ENCODE assay signal across 22 mouse cellular contexts in genomic region chr11:100648405-100648804, GRCm38 (mm10). TPM values are rescaled to one million over a fixed set of nuclear protein-coding genes. Genes with fewer than 3 reads are reported as not detected.
DNase-seq lines count a peak whose midpoint lies in the region; TF ChIP-seq lines count a peak whose summit lies in the region.
"Had no signal": no experiment of that assay in that cellular context is flagged by ENCODE, and none has a peak within 500 bp of the region (broad histone marks: within the 10 kb centered on the region; RNA-seq: fewer than 3 reads in every experiment).

No protein-coding gene starts in this region.

- peaks cover 56% of the 10 kb centered on the region for H3K27me3 ChIP-seq in CH12.LX (replicated peaks)
- H3K27me3 ChIP-seq in forebrain, embryonic 10.5 days (ENCODE audit: poor library complexity, severe bottlenecking), result peaks cover 55% of the 10 kb centered on the region

- DNase-seq in A20 (ENCODE audit: low read depth, low spot score) (peak; percentile 70), CH12.LX (ENCODE audit: extremely low read depth) (peak; percentile 58), MN1 (ENCODE audit: low spot score) (peak; percentile 45)
- no peak for DNase-seq in thymus, adult 18-20 months
- no peak for DNase-seq in forebrain, embryonic 10.5 days (ENCODE audit: extremely low spot score, low spot score)
- no peak for DNase-seq in gastrocnemius, postnatal 4 days (ENCODE audit: low spot score in 2 of 2)
- DNase-seq: adrenal gland, adult 2 months; adrenal gland, adult 8-10 months; adrenal gland, postnatal 10 days; adrenal gland, postnatal 14 days; adrenal gland, postnatal 25 days; adrenal gland, postnatal 36 days; B cell, adult 2 months; cerebellum, adult 11 months; cerebellum, adult 11-12 months; cerebellum, adult 18-20 months; cerebellum, adult 2 months; cerebellum, adult 8-10 months; cerebellum, adult 9-10 months had no signal

- H3K36me3 ChIP-seq in CH12.LX (replicated peaks in 1 of 2; ENCODE audit: control insufficient read depth in 1 of 2, insufficient read depth in 1 of 2, low read length in 1 of 2), result no peaks in the 10 kb centered on the region
- H3K36me3 ChIP-seq in forebrain, embryonic 10.5 days (replicated peaks), result no peaks in the 10 kb centered on the region
- H3K36me3 ChIP-seq: G1E had no signal

- H3K4me1 ChIP-seq in CH12.LX (ENCODE audit: control insufficient read depth in 1 of 2, insufficient read depth in 2 of 2), result peaks cover 6 to 10% of the 10 kb centered on the region in 2 experiments
- H3K4me1 ChIP-seq in forebrain, embryonic 10.5 days, result 0 out of 2 replicates have a peak, but pooled peaks cover 4% of the 10 kb centered on the region

- no peak for TF ChIP-seq EP300 in CH12.LX (IDR thresholded peaks at IDR 0.05; ENCODE audit: low read length)

- H3K4me3 ChIP-seq in CH12.LX (replicated peaks in 1 of 3; ENCODE audit: low read depth in 2 of 3, low read length in 2 of 3, poor library complexity in 1 of 3), result peak overlapping the region; percentile 12 to 60 (median 43)
- no peak overlapping the region for H3K4me3 ChIP-seq in forebrain, embryonic 10.5 days

- in situ Hi-C loops in CH12.LX (cut with MboI; ENCODE audit: low pct_ligation_motif_present, low pct_unique_long_range_greater_than_20kb, low sequenced_read_pairs), result no loop called here

- WGBS in forebrain, embryonic 10.5 days, result 91% methylated on average over 8 of the region's 8 CpGs

- dilution Hi-C loops in CH12.LX (cut with MboI; ENCODE audit: extremely low pct_ligation_motif_present, extremely low pct_unique_long_range_greater_than_20kb, low sequenced_read_pairs), result no loop called here

- 0 out of 2 replicates have a peak overlapping the region, but pooled peaks have one; percentile 1 for H3K9ac ChIP-seq in CH12.LX (ENCODE audit: insufficient read depth, low read depth)

- TF ChIP-seq RAD21 in CH12.LX (IDR thresholded peaks at IDR 0.05; ENCODE audit: low read depth, low read length), result no peak

- TF ChIP-seq POLR2A in CH12.LX (IDR thresholded peaks at IDR 0.05; ENCODE audit: low read depth, low read length), result no peak

- no peak overlapping the region for H3K27ac ChIP-seq in CH12.LX (ENCODE audit: insufficient read depth, low read depth)
- no peak overlapping the region for H3K27ac ChIP-seq in forebrain, embryonic 10.5 days

- peak overlapping the region; percentile 59 for H3K4me2 ChIP-seq in CH12.LX (ENCODE audit: insufficient read depth, low read depth, poor library complexity, severe bottlenecking)

- no peaks in the 10 kb centered on the region for H3K9me3 ChIP-seq in CH12.LX (replicated peaks; ENCODE audit: low read length)
- H3K9me3 ChIP-seq in forebrain, embryonic 10.5 days, result no peaks in the 10 kb centered on the region
- H3K9me3 ChIP-seq: G1E had no signal

- H3K79me2 ChIP-seq in CH12.LX (replicated peaks; ENCODE audit: control insufficient read depth, extremely low read depth, insufficient read depth, poor library complexity, severe bottlenecking), result no peaks in the 10 kb centered on the region

- no peak for TF ChIP-seq CTCF in CH12.LX (conservative IDR thresholded peaks at IDR 0.05 in 1 of 2, IDR thresholded peaks at IDR 0.05 in 1 of 2; ENCODE audit: low read depth in 2 of 2, low read length in 2 of 2)

TF ChIP-seq in CH12.LX, 34 proteins besides CTCF, POLR2A, EP300 and RAD21:
- 0 out of 2 replicates have a peak, but pooled peaks have one; percentile 10 for TF ChIP-seq ETS1 (conservative IDR thresholded peaks at IDR 0.05; ENCODE audit: low read depth, low read length)
- TF ChIP-seq MXI1 (IDR thresholded peaks at IDR 0.05; ENCODE audit: low read depth, low read length), result no peak
- TF ChIP-seq USF1 (IDR thresholded peaks at IDR 0.05; ENCODE audit: low read depth, low read length), result no peak
- TF ChIP-seq IRF4 (IDR thresholded peaks at IDR 0.05; ENCODE audit: low read depth, low read length), result peak; percentile 76
- no peak for TF ChIP-seq ZC3H11A (IDR thresholded peaks at IDR 0.05; ENCODE audit: low read depth, low read length)
- TF ChIP-seq HCFC1 (IDR thresholded peaks at IDR 0.05; ENCODE audit: low read depth, low read length), result no peak
- no peak for TF ChIP-seq ELF1 (IDR thresholded peaks at IDR 0.05; ENCODE audit: low read depth, low read length)
- TF ChIP-seq TCF12 (IDR thresholded peaks at IDR 0.05; ENCODE audit: low read depth, low read length), result peak; percentile 51; the same call in 1 of the 2 replicates
- no peak for TF ChIP-seq E2F4 (IDR thresholded peaks at IDR 0.05; ENCODE audit: insufficient replicate concordance, low read depth, low read length)
- no peak for TF ChIP-seq JUND (conservative IDR thresholded peaks at IDR 0.05; ENCODE audit: low read depth, low read length)
- no peak for TF ChIP-seq KAT2A (IDR thresholded peaks at IDR 0.05; ENCODE audit: insufficient replicate concordance, low read length)
- peak; percentile 97 for TF ChIP-seq NRF1 (IDR thresholded peaks at IDR 0.05; ENCODE audit: low read depth, low read length)
- no peak for TF ChIP-seq SIN3A (IDR thresholded peaks at IDR 0.05; ENCODE audit: low read length)
- no peak for TF ChIP-seq ZKSCAN1 (IDR thresholded peaks at IDR 0.05; ENCODE audit: borderline replicate concordance, low read depth, low read length)
- TF ChIP-seq MYC (IDR thresholded peaks at IDR 0.05; ENCODE audit: low read depth, low read length), result no peak
- TF ChIP-seq RCOR1 (conservative IDR thresholded peaks at IDR 0.05; ENCODE audit: low read depth, low read length), result no peak
- TF ChIP-seq ZNF384 (IDR thresholded peaks at IDR 0.05; ENCODE audit: low read depth, low read length), result no peak
- no peak for TF ChIP-seq POLR2AphosphoS2 (IDR thresholded peaks at IDR 0.05; ENCODE audit: low read depth, low read length)
- no peak for TF ChIP-seq TBP (conservative IDR thresholded peaks at IDR 0.05; ENCODE audit: low read depth, low read length)
- no peak for TF ChIP-seq UBTF (IDR thresholded peaks at IDR 0.05; ENCODE audit: low read depth, low read length)
- no peak for TF ChIP-seq MEF2A (IDR thresholded peaks at IDR 0.05; ENCODE audit: borderline replicate concordance, low read depth, low read length)
- no peak for TF ChIP-seq MAX (IDR thresholded peaks at IDR 0.05; ENCODE audit: low read length)
- no peak for TF ChIP-seq SMC3 (IDR thresholded peaks at IDR 0.05; ENCODE audit: low read depth, low read length)
- TF ChIP-seq BHLHE40 (IDR thresholded peaks at IDR 0.05; ENCODE audit: low read depth, low read length), result peak; percentile 64
- TF ChIP-seq USF2 (conservative IDR thresholded peaks at IDR 0.05; ENCODE audit: low read depth, low read length), result no peak
- no peak for TF ChIP-seq CHD2 (IDR thresholded peaks at IDR 0.05; ENCODE audit: low read length)
- TF ChIP-seq NELFE (IDR thresholded peaks at IDR 0.05; ENCODE audit: low read depth, low read length), result peak; percentile 40; the same call in 1 of the 2 replicates
- no peak for TF ChIP-seq MAFK (IDR thresholded peaks at IDR 0.05; ENCODE audit: insufficient replicate concordance, low read length)
- TF ChIP-seq CHD1 (IDR thresholded peaks at IDR 0.05; ENCODE audit: low read depth, low read length), result no peak
- no peak for TF ChIP-seq PAX5 (IDR thresholded peaks at IDR 0.05; ENCODE audit: low read length)
- no peak for TF ChIP-seq GABPA (IDR thresholded peaks at IDR 0.05; ENCODE audit: insufficient replicate concordance, low read depth, low read length)
- TF ChIP-seq MAZ (IDR thresholded peaks at IDR 0.05; ENCODE audit: low read depth, low read length), result no peak
- no peak for TF ChIP-seq ZMIZ1 (IDR thresholded peaks at IDR 0.05; ENCODE audit: low read depth, low read length)
- no peak for TF ChIP-seq JUN (IDR thresholded peaks at IDR 0.05; ENCODE audit: insufficient read depth, low read depth, low read length)

RNA-seq across cellular contexts. Expression of gene Dnajc7, which starts 28.4 kb away (rescaled TPM):
- total RNA-seq in CH12.LX (2012; rRNA removed) (249 and 250 TPM in 2 replicates), CH12.LX (2014; rRNA removed) (123 and 141 TPM in 2 replicates)
- polyA plus RNA-seq in CH12.LX (2012; ENCODE audit: insufficient read length, low read depth), result 455 and 516 TPM in 2 replicates
- polyA plus RNA-seq in forebrain, embryonic 10.5 days (2016; fragmentation: Nextera tagmentation; extraction: Ambion mirVana), result 286 and 289 TPM in 2 replicates
- total RNA-seq in gastrocnemius, postnatal 4 days (2021), result 100 to 1,000 TPM; 192 to 239 TPM

RNA-seq across cellular contexts. Expression of gene Nkiras2, which starts 29.4 kb away (rescaled TPM):
- total RNA-seq in CH12.LX (2012; rRNA removed) (59.9 and 70.0 TPM in 2 replicates), CH12.LX (2014; rRNA removed) (46.6 and 53.8 TPM in 2 replicates)
- polyA plus RNA-seq in CH12.LX (2012; ENCODE audit: insufficient read length, low read depth), result 57.9 and 60.0 TPM in 2 replicates
- polyA plus RNA-seq in forebrain, embryonic 10.5 days (2016; fragmentation: Nextera tagmentation; extraction: Ambion mirVana), result 83.1 and 91.8 TPM in 2 replicates
- 10 to 100 TPM; 42.5 to 43.7 TPM for total RNA-seq in gastrocnemius, postnatal 4 days (2021)

RNA-seq across cellular contexts. Expression of gene Zfp385c, which starts 43.9 kb away (rescaled TPM):
- 0.04 and 0.08 TPM in 2 replicates for total RNA-seq in CH12.LX (2012; rRNA removed)
- not detected in 2 replicates for total RNA-seq in CH12.LX (2014; rRNA removed)
- 0.14 and 0.15 TPM in 2 replicates for polyA plus RNA-seq in CH12.LX (2012; ENCODE audit: insufficient read length, low read depth)
- 0.28 and 0.41 TPM in 2 replicates for polyA plus RNA-seq in forebrain, embryonic 10.5 days (2016; fragmentation: Nextera tagmentation; extraction: Ambion mirVana)
- total RNA-seq in gastrocnemius, postnatal 4 days (2021), result 1 to 10 TPM; 1.9 to 2.2 TPM
- total RNA-seq: adrenal gland, postnatal 14 days had no signal
- polyA plus RNA-seq: C2C12, G1E, Patski had no signal

RNA-seq across cellular contexts. Expression of gene Dhx58, which starts 55.7 kb away (rescaled TPM):
- total RNA-seq in CH12.LX (2012; rRNA removed) (6.3 and 7.2 TPM in 2 replicates), CH12.LX (2014; rRNA removed) (5.7 and 6.4 TPM in 2 replicates)
- polyA plus RNA-seq in CH12.LX (2012; ENCODE audit: insufficient read length, low read depth), result 14.7 and 15.7 TPM in 2 replicates
- polyA plus RNA-seq in forebrain, embryonic 10.5 days (2016; fragmentation: Nextera tagmentation; extraction: Ambion mirVana), result 3.1 and 3.8 TPM in 2 replicates
- 1 to 10 TPM; 1.0 to 1.1 TPM for total RNA-seq in gastrocnemius, postnatal 4 days (2021)

Comparison
In these comparisons a context has a peak if more than half of its experiments do, and no peak if none do; other contexts are left out.
1. DNase-seq: peak in A20 (single experiment), CH12.LX (single experiment) and MN1 (single experiment); none in thymus, adult 18-20 months (0 of 2), forebrain, embryonic 10.5 days (single experiment) and gastrocnemius, postnatal 4 days (0 of 2).